Mouse (Mus musculus) bone marrow, adult 2 months (tissue): ENCODE data around the gene Slc4a8.

Experiments
- CTCF ChIP-seq: fragments of 200-500 bp; IDR thresholded peaks from 2 replicates; pipeline ENCODE4 v1.5.1; 2011; ENCODE audit warnings: low read length, control low read depth; ENCODE audit not compliant: control insufficient read depth, insufficient read depth
- POLR2A ChIP-seq: fragments of 200-500 bp; IDR thresholded peaks from 2 replicates; pipeline ENCODE4 v1.6.1; 2011; ENCODE audit warnings: low read depth, mild to moderate bottlenecking, control low read depth, low read length, borderline replicate concordance; ENCODE audit not compliant: control insufficient read depth

DNA sequence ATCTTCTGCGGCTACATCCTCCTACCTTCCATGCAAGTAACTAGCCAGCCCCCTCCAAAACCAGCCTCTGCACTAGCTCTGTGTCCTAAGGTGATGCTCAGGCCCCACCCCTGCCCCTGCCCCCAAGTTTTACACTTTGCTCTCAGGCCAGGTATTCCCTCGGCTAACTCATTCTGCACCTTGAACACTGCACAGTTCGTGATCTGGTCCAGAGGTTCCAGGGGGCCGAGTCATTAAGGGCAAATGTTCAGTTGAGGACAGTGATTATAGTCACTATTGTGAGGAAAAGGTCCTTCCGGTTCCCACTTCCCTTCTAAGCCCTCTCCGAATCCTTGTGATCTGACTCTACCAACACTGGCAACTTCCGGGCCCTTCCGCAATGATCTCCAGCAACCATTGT is 47.1 kb upstream of the Slc4a8 start:
- TF ChIP-seq CTCF (no peak), POLR2A (no peak)
